Mouse (Mus musculus): ENCODE measurements at regions not wholly inside any gene's neighbourhood (a gene's known extent, or its start where the extent isn't known, plus 50 kb on each side); places are given as distances from the start of the nearest gene placed in this dataset.

DNA sequence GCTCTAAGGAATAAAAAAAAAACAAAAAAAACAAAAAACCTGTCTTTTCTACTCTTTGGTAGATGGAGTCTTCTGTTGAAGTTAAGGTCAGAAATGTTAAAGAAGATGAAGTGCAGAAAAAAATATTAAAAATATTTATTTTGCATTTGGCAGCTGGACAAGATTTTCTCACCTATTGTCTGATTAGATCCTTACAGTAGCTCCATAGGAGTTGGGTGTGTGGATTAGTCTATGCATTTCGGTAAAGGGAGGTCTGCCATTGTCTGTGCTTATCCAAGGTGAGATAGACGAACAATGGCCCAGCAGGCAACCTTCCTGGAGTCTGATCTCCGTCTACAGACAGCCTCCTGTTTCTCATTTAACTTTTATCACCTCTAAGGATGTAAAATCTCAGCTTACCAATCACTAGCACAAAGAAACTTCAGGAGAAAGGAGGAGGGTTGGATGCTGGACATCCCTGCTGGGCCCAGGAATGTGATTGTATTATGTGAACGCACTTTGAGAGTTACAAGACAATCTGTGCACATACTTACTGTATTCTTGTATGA is 136.0 kb upstream of the Sgk1 start:
- TF ChIP-seq POLR2A (IDR thresholded peaks at IDR 0.05; ENCODE audit: borderline replicate concordance, low read depth, low read length) (no peak), CTCF (IDR thresholded peaks at IDR 0.05; ENCODE audit: low read depth, low read length) (no peak)
